Mouse (Mus musculus) forebrain, embryonic 14.5 days (tissue): ENCODE results near the gene Ephb4. TPM values are rescaled to one million over a fixed set of nuclear protein-coding genes. Genes with fewer than 3 reads are reported as not detected.

ENCODE experiments used
- ATAC-seq: fragments of 200-750 bp; cut with Nextera tagmentation; 2 replicates; pipeline ENCODE4 v1.8.0; 2017; ENCODE audit warnings: mild to moderate bottlenecking, moderate library complexity
- DNase-seq: peaks from one replicate; pipeline ENCODE4 v3.0.0-alpha.2; 2015; ENCODE audit warnings: low spot score
- H3K27ac ChIP-seq: fragments of 300-500 bp; sonication (generic); 2 replicates; pipeline ENCODE4 v1.5.1; 2014; ENCODE audit warnings: low read depth, mild to moderate bottlenecking, control low read depth, low read length, moderate library complexity
- H3K27me3 ChIP-seq: fragments of 300-500 bp; sonication (generic); replicated peaks from 2 replicates; pipeline ENCODE4 v1.6.1; 2014; ENCODE audit warnings: low read length, control low read depth, mixed read lengths; ENCODE audit not compliant: control insufficient read depth, insufficient read depth
- H3K36me3 ChIP-seq: fragments of 300-500 bp; sonication (generic); 2 replicates; pipeline ENCODE4 v1.6.1; 2014; ENCODE audit warnings: low read length, control low read depth; ENCODE audit not compliant: control insufficient read depth, insufficient read depth
- H3K4me1 ChIP-seq: fragments of 300-500 bp; sonication (generic); 2 replicates; pipeline ENCODE4 v1.6.1; 2014; ENCODE audit warnings: antibody characterized with exemption, low read length, control low read depth; ENCODE audit not compliant: control insufficient read depth, insufficient read depth
- H3K4me2 ChIP-seq: fragments of 300-500 bp; sonication (generic); 2 replicates; pipeline ENCODE4 v1.6.1; 2014; ENCODE audit warnings: mild to moderate bottlenecking, control low read depth, low read length
- H3K4me3 ChIP-seq: fragments of 300-500 bp; sonication (generic); 2 replicates; pipeline ENCODE4 v1.5.1; 2014; ENCODE audit warnings: low read depth, low read length, control low read depth
- H3K9ac ChIP-seq: fragments of 300-500 bp; sonication (generic); 2 replicates; pipeline ENCODE4 v1.6.1; 2014; ENCODE audit warnings: mild to moderate bottlenecking, low read length, control low read depth, moderate library complexity
- H3K9me3 ChIP-seq: fragments of 300-500 bp; sonication (generic); replicated peaks from 2 replicates; pipeline ENCODE4 v1.6.1; 2016; ENCODE audit warnings: low read length, control low read depth, mixed read lengths; ENCODE audit not compliant: control insufficient read depth
- WGBS: fragments of 180-500 bp; shearing (Covaris S2); extraction: QIAGEN DNeasy Blood & Tissue Kit; methylation state at CpG from one replicate; pipeline ENCODE4 v1.1.7; 2014; 5-methylcytosine and 5-hydroxymethylcytosine counted together
- polyA plus RNA-seq: library from polyadenylated mRNA; unstranded; fragments of >200 nt; fragmentation: Nextera tagmentation; extraction: Ambion mirVana; gene quantifications from 2 replicates; pipeline ENCODE4 v1.2.1, GENCODE M21; 2014

Gene Ephb4
- 6.2 and 8.0 TPM in 2 replicates for polyA plus RNA-seq

DNA sequence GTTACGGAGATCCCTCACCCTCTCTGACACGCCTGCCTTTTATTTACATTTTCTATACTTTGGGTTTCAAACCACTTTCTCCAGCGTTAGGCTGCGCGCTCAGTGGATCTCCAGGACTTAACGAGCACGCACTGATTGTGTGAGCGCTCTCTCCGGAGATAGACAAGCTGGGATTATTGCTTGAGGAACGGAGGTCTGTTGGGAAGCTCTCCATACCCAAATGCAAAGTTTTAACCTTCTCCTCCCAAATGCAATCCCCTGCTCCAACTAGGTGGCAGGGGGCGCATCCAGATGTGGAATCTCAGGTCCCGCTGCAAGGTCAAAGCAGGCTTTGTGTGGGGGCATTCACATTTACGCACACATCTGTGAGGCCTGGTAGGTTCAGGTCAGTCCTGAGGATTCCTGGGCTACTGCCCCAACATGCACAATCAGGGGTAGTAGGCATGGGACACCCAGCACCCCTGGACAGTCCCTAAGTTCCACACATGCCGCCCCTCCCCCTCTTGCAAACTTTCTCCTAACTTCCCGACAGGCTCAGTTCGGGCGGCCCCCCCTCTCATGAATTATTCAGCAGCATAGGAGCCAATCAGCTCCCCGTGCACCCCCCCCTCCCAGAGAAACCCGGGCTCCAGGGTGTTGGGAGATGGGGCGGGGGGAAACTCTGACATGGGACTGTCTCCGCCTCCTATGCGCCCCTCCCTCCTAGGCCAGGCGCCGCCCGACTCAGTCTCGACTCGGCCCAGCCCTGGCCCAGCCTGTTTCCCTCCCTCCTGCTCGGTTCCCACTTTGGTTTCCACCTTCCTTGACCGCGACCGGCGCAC is at the start of gene Ephb4:
Gene Ephb4 (plus strand): TSS at position 726 of the 821 bp plus-strand sequence.
- peak within 1 kb of the TSS; percentile 79 for H3K9ac ChIP-seq
- H3K27me3 ChIP-seq: 0 out of 2 replicates have a peak, but pooled peaks cover 2% of the 10 kb centered on the region
- 1% methylated on average over 27 of the region's 32 CpGs for WGBS
- ATAC-seq (peak; percentile 93), DNase-seq (peak; percentile 92)
- H3K36me3 ChIP-seq: peaks cover 6% of the 10 kb centered on the region
- peak within 1 kb of the TSS; percentile 93 for H3K4me2 ChIP-seq
- H3K27ac ChIP-seq: peak within 1 kb of the TSS; percentile 72
- H3K4me1 ChIP-seq: peaks cover 16% of the 10 kb centered on the region
- H3K4me3 ChIP-seq: peak within 1 kb of the TSS; percentile 68
- H3K9me3 ChIP-seq: no peaks in the 10 kb centered on the region

DNA sequence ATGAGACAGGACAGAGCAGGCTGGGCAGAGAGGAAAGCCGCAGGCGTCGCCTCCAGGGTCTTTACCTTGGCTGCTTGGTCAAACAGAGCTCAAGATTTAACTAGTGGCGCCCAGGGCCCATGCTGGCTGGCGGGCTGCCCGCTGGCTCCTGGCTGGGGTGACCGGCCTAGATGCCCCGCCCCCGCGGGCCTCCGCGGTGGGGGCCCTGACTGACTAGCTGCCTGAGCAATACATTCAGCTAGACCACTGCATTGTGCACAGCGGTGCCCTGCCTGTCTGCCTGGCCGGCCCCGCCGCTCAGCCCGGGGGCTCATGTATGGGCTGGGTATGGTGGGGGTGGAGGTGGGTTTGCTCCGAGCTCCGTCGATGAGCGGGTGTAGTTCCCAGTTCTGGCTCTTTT is 48.7 kb upstream of the Ephb4 start:
- H3K36me3 ChIP-seq: peaks cover 89% of the 10 kb centered on the region
- H3K27me3 ChIP-seq: no peaks in the 10 kb centered on the region
- H3K9ac ChIP-seq: no peak overlapping the region
- WGBS: 60% methylated on average over 20 of the region's 21 CpGs
- H3K4me2 ChIP-seq: no peak overlapping the region
- peak; percentile 36 for DNase-seq
- H3K4me3 ChIP-seq: no peak overlapping the region
- H3K4me1 ChIP-seq: peaks cover 22% of the 10 kb centered on the region
- no peaks in the 10 kb centered on the region for H3K9me3 ChIP-seq
- peak; percentile 33; the same call in 1 of the 2 replicates for ATAC-seq
- H3K27ac ChIP-seq: no peak overlapping the region

DNA sequence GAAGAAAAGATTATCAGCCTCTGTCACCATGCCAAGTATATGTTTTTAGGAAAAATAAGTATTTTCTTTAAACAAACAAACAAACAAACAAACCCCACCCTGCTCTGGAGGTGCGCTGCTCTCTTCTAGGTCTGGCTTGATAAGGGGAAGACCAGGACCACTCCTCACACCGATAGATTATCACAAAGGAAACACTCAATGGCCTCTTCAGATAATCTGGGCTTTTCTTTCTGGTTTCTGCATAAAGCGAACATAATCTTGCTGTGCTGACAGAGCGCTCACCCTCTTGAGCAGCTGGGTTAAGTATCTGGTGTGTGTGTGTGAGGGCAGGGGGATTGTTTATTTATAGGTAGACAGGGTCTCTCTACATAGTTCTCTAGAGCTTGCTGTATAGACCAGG is 46.3 kb upstream of the Ephb4 start:
- ATAC-seq: no peak
- no peaks in the 10 kb centered on the region for H3K9me3 ChIP-seq
- no peak overlapping the region for H3K4me3 ChIP-seq
- no peak overlapping the region for H3K4me2 ChIP-seq
- no peaks in the 10 kb centered on the region for H3K27me3 ChIP-seq
- 91% methylated on average over 4 of the region's 4 CpGs for WGBS
- H3K9ac ChIP-seq: no peak overlapping the region
- DNase-seq: no peak
- peaks cover 28% of the 10 kb centered on the region for H3K4me1 ChIP-seq
- peaks cover 65% of the 10 kb centered on the region for H3K36me3 ChIP-seq
- no peak overlapping the region for H3K27ac ChIP-seq

DNA sequence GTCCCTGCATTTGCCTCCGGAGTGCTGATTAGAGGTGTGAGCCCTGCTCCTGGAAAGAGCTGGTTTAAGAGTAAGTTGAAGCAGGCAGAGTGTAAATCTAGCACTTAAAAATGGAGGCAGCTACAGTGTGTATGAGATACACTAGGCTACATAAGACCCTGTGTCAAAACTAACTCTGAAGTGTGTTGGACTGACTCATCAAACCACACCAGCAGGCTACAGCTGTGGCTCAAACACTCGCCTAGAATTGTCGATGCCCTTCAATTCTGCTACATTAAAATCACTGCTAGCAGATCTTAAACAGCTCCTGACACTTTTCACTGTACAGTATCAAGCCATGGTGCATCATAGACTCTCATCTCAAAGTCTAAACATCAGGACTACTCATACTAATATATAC is 45.7 kb upstream of the Ephb4 start:
- WGBS: 90% methylated on average over 3 of the region's 3 CpGs
- no peak for ATAC-seq
- Histone ChIP-seq H3K4me2 (no peak overlapping the region), H3K27me3 (no peaks in the 10 kb centered on the region), H3K4me1 (peaks cover 28% of the 10 kb centered on the region), H3K27ac (no peak overlapping the region), H3K4me3 (no peak overlapping the region), H3K9me3 (no peaks in the 10 kb centered on the region), H3K9ac (peak overlapping the region; percentile 86; the same call in 1 of the 2 replicates), H3K36me3 (peaks cover 62% of the 10 kb centered on the region)
- DNase-seq: no peak

DNA sequence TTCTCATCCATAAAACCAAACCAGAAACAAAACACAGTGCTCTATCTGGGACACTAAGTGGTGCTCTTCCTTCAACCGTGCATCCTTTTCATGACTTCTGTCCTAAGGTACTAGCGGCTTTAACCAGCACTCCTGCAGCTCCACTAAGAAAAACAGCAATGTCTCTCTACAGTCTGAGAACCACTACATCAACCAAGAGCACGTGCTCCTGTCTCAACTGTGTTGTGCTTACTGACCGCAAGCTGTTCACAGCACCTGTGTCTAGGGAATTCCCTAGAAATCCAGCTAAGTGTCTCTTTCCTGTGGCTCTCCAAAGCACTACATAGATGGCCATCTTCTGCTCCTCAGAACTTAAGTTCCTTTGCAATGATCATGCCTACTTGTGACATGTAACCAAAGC is 45.1 kb upstream of the Ephb4 start:
- DNase-seq (no peak), ATAC-seq (no peak)
- Histone ChIP-seq H3K4me1 (peaks cover 28% of the 10 kb centered on the region), H3K36me3 (peaks cover 59% of the 10 kb centered on the region), H3K9ac (peak overlapping the region; percentile 86), H3K4me3 (no peak overlapping the region), H3K27ac (no peak overlapping the region), H3K4me2 (peak overlapping the region; percentile 77), H3K27me3 (no peaks in the 10 kb centered on the region), H3K9me3 (no peaks in the 10 kb centered on the region)
- 74% methylated on average over 4 of the region's 4 CpGs for WGBS

DNA sequence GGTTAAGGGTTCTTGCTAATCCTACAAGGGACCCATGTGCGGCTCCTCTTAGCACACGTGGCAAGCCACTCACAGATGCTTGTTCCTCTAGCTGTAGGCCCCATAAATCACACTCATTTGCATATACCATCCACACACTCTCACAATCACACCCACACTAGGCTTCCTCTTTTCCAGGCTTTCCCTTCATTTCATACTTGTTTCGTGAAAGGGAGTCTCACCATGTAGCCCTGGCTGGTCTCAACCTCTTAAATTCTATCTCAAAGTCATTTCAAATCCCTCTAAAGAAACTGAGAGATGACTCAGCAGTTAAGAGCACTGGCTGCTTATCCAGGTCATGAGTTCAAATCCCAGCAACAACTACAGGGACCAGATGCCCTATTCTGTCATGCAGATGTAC is 44.1 kb upstream of the Ephb4 start:
- Histone ChIP-seq H3K36me3 (peaks cover 58% of the 10 kb centered on the region), H3K4me2 (peak overlapping the region; percentile 77), H3K27me3 (no peaks in the 10 kb centered on the region), H3K4me1 (peaks cover 28% of the 10 kb centered on the region), H3K9ac (peak overlapping the region; percentile 86; the same call in 1 of the 2 replicates), H3K4me3 (peak overlapping the region; percentile 67), H3K9me3 (no peaks in the 10 kb centered on the region), H3K27ac (no peak overlapping the region)
- 69% methylated on average over 3 of the region's 3 CpGs for WGBS
- DNase-seq: no peak
- ATAC-seq: no peak

DNA sequence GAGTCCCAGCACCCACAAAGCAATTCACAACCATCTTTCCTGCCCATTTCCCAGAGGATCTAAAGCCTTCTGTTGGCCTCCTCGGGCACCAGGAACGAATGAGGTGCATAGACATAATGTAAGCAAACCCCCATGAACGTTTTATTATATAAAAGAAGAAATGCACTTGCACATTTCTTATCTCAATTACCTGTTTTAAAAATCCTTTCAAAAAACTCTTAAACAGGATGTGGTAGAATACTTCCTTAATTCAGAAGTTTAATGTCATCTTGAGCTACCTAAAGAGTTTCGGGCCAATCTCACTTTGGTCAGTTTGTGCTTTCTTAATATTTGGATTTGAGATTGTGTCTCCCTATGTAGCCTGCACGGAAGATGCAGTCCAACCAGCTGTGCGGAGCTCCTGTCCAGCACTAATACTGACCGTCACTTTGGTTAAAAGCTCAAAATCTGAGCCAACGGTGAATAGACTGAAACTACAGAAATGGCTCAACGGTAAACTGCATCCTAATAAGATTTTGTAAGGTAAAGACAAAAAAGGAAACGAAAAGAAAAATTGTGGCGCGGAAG is 43.4 kb upstream of the Ephb4 start:
- ATAC-seq: no peak
- Histone ChIP-seq H3K36me3 (peaks cover 51% of the 10 kb centered on the region), H3K27ac (peak overlapping the region; percentile 92), H3K9ac (peak overlapping the region; percentile 86), H3K27me3 (no peaks in the 10 kb centered on the region), H3K4me2 (peak overlapping the region; percentile 77), H3K4me3 (peak overlapping the region; percentile 67), H3K9me3 (no peaks in the 10 kb centered on the region), H3K4me1 (peaks cover 28% of the 10 kb centered on the region)
- WGBS: 15% methylated on average over 12 of the region's 12 CpGs
- no peak for DNase-seq

DNA sequence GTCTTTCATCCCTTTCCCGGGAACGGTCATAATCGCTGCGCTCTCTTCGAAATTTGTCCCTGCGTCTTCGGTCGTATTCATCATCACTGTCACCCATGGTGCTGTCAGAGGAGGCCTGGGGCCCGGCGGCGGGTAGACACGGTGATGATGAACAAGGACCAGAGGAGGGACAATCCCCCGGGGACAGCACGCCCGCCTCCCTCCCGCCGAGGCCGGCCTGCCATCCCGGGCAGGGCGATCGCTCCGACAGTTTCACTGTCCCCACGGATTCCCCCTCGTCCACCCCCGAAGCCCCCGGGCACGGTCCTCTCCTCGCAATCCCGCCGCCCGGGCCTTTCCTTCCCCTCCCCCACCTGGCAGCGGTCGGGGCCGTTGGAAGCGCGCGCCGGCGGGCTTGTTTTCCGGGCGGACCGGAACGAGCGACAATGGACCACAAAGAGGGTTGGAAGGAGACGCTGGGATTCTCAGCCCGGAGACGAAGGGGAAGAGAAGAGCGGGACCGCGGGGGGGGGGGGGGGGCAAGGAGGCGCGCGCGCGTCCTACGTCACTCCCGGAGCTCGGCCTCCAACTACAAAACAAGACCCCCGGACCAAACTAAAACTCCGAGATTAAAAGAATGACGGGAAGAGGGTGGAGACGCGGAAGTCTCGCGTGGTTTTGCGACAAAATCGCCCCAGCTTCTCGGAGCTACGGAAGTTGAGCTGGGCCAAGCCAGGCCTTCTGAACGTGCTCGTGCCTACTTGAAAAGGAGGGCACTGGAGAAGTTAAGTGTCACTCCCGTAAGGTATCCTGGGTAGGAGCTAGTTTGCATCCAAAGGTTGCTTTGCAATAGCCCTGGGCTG is 42.6 kb upstream of the Ephb4 start, which contains the start of gene Srrt:
Gene Srrt (minus strand): TSS at position 604 of the 842 bp plus-strand sequence.
- H3K36me3 ChIP-seq: peaks cover 43% of the 10 kb centered on the region
- 1% methylated on average over 59 of the region's 72 CpGs for WGBS
- peak; percentile 92 for ATAC-seq

More for the DNA sequence above, 42.6 kb upstream of the Ephb4 start, which contains the start of gene Srrt:
- peaks cover 28% of the 10 kb centered on the region for H3K4me1 ChIP-seq
- H3K4me2 ChIP-seq: peak within 1 kb of the TSS; percentile 77
- H3K4me3 ChIP-seq: peak within 1 kb of the TSS; percentile 67
- no peaks in the 10 kb centered on the region for H3K27me3 ChIP-seq
- peak within 1 kb of the TSS; percentile 86 for H3K9ac ChIP-seq
- H3K27ac ChIP-seq: peak within 1 kb of the TSS; percentile 92
- no peaks in the 10 kb centered on the region for H3K9me3 ChIP-seq
- peak; percentile 99 for DNase-seq
